Comparison of ENCODE assay signal across 19 mouse cellular contexts in the genomic region with DNA sequence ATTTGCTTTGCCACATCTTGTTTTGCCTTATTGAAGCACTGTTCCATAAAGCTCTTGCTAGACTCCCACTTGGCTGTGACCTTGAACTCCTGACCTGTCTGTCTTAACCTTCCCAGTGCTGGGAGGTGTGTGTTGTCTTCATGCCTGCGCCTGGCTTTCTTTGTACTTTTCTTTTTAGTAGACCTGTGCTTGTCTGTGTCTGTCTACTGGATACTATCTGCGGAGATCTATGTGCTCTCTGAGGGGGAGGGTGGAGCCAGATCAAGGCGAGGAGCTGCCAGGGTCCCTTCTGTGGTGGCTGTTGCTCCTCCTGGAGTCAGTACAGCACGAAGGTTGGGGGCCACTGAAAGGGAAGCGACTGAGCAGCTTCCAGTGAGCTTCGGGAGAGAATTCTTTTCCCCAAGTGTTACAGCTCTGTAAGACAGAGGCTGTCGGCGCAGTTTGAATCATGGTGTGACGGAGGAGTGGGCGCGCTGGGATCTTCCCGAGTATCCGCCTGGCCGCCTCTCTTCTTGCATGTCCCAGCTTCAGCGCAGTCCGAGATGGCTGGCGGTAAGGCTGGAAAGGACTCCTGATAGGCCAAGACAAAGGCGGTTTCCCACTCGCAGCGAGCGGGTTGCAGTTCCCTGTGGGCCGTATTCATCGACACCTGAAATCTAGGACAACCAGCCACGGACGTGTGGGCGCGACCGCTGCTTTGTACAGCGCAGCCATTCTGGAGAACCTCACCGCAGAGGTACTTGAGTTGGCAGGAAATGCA. TPM values are rescaled to one million over a fixed set of nuclear protein-coding genes. Genes with fewer than 3 reads are reported as not detected.
DNase-seq lines count a peak whose midpoint lies in the region; ATAC-seq and TF ChIP-seq lines count a peak whose summit lies in the region.
"Had no signal": no experiment of that assay in that cellular context is flagged by ENCODE, and none has a peak within 500 bp of the region (broad histone marks: within the 10 kb centered on the region; RNA-seq: fewer than 3 reads in every experiment).

No protein-coding gene starts in this region.

- H3K9ac ChIP-seq in heart, embryonic 16.5 days (ENCODE audit: low read length), result no peak overlapping the region; the same call in 1 of the 2 replicates
- H3K9ac ChIP-seq in ES-Bruce4 (ENCODE audit: low read depth, poor library complexity, severe bottlenecking), result peak overlapping the region; percentile 44; the same call in 1 of the 2 replicates
- H3K9ac ChIP-seq in midbrain, embryonic 14.5 days (replicated peaks; ENCODE audit: low read length), result no peak overlapping the region
- H3K9ac ChIP-seq: embryonic facial prominence, embryonic 13.5 days; forebrain, postnatal 0 days; limb, embryonic 15.5 days; liver, postnatal 0 days; neural tube, embryonic 13.5 days had no signal

- H3K4me3 ChIP-seq in heart, embryonic 16.5 days (ENCODE audit: low read length), result 0 out of 2 replicates have a peak overlapping the region, but pooled peaks have one; percentile 2
- peak overlapping the region; percentile 43 for H3K4me3 ChIP-seq in ES-Bruce4 (ENCODE audit: low read depth, low read length)
- no peak overlapping the region for H3K4me3 ChIP-seq in midbrain, embryonic 14.5 days (replicated peaks; ENCODE audit: low read depth, low read length)
- H3K4me3 ChIP-seq: embryonic facial prominence, embryonic 13.5 days; limb, embryonic 15.5 days; neural tube, embryonic 13.5 days had no signal

- peak overlapping the region; percentile 49 for H3K4me2 ChIP-seq in heart, embryonic 16.5 days (ENCODE audit: low read depth, low read length)
- H3K4me2 ChIP-seq in midbrain, embryonic 14.5 days (ENCODE audit: low read length), result no peak overlapping the region
- H3K4me2 ChIP-seq: embryonic facial prominence, embryonic 13.5 days; limb, embryonic 15.5 days; midbrain, embryonic 11.5 days; neural tube, embryonic 13.5 days had no signal

- no peak for TF ChIP-seq EP300 in ES-Bruce4 (IDR thresholded peaks at IDR 0.05; ENCODE audit: insufficient read depth, low read depth, low read length)

- no peak overlapping the region for H3K27ac ChIP-seq in heart, embryonic 16.5 days (ENCODE audit: low read length)
- no peak overlapping the region for H3K27ac ChIP-seq in ES-Bruce4 (ENCODE audit: insufficient read depth, low read length)
- H3K27ac ChIP-seq in midbrain, embryonic 14.5 days (replicated peaks; ENCODE audit: low read depth, low read length), result no peak overlapping the region
- H3K27ac ChIP-seq: embryonic facial prominence, embryonic 13.5 days; limb, embryonic 15.5 days; macrophage; neural tube, embryonic 13.5 days had no signal

- DNase-seq in frontal cortex, adult 2 months (ENCODE audit: extremely low spot score in 1 of 2, low spot score in 1 of 2), result no peak
- no peak for DNase-seq in heart, postnatal 4 days
- DNase-seq in R1 (ENCODE audit: low read depth, low spot score), result peak; percentile 84
- DNase-seq in midbrain, embryonic 14.5 days, result no peak
- DNase-seq: adrenal gland, adult 8-10 months; forebrain, postnatal 0 days; kidney, postnatal 4 days; liver, postnatal 0 days; spleen, adult 18-20 months had no signal

- ATAC-seq in frontal cortex, adult (ENCODE audit: low TSS enrichment), result peak; percentile 46; the same call in 1 of the 2 replicates
- ATAC-seq in heart, embryonic 16.5 days (replicated peaks; ENCODE audit: extremely low read depth, insufficient read depth, low FRiP score), result no peak
- no peak for ATAC-seq in midbrain, embryonic 14.5 days (ENCODE audit: low FRiP score, low TSS enrichment)
- ATAC-seq: forebrain, postnatal 0 days; liver, postnatal 0 days had no signal

- no peaks in the 10 kb centered on the region for H3K9me3 ChIP-seq in heart, embryonic 16.5 days (replicated peaks; ENCODE audit: control insufficient read depth, low read length)
- H3K9me3 ChIP-seq in ES-Bruce4 (replicated peaks; ENCODE audit: control insufficient read depth, insufficient read depth, low read length, poor library complexity, severe bottlenecking), result no peaks in the 10 kb centered on the region
- H3K9me3 ChIP-seq in midbrain, embryonic 14.5 days (ENCODE audit: control insufficient read depth, low read length), result no peaks in the 10 kb centered on the region
- H3K9me3 ChIP-seq: embryonic facial prominence, embryonic 13.5 days; limb, embryonic 15.5 days; neural tube, embryonic 13.5 days had no signal

- TF ChIP-seq CTCF in ES-Bruce4 (IDR thresholded peaks at IDR 0.05; ENCODE audit: low read depth, low read length), result no peak

- 49% methylated on average over 30 of the region's 30 CpGs for WGBS in heart, embryonic 16.5 days
- 81% methylated on average over 30 of the region's 30 CpGs for WGBS in midbrain, embryonic 14.5 days

- no peak for TF ChIP-seq POLR2A in ES-Bruce4 (IDR thresholded peaks at IDR 0.05; ENCODE audit: insufficient read depth, low read length)

- no peaks in the 10 kb centered on the region for H3K27me3 ChIP-seq in heart, embryonic 16.5 days (ENCODE audit: control insufficient read depth, insufficient read depth, low read length)
- no peaks in the 10 kb centered on the region for H3K27me3 ChIP-seq in ES-Bruce4 (ENCODE audit: control insufficient read depth, insufficient read depth, low read length, poor library complexity, severe bottlenecking)
- H3K27me3 ChIP-seq in midbrain, embryonic 14.5 days (ENCODE audit: control insufficient read depth, insufficient read depth, low read length), result no peaks in the 10 kb centered on the region
- H3K27me3 ChIP-seq: embryonic facial prominence, embryonic 13.5 days; limb, embryonic 15.5 days; neural tube, embryonic 13.5 days had no signal

- H3K4me1 ChIP-seq in heart, embryonic 16.5 days (ENCODE audit: control insufficient read depth, insufficient read depth, low read length), result peaks cover 4% of the 10 kb centered on the region; the same call in 1 of the 2 replicates
- H3K4me1 ChIP-seq in ES-Bruce4 (ENCODE audit: control insufficient read depth, insufficient read depth, low read length), result no peaks in the 10 kb centered on the region
- H3K4me1 ChIP-seq in midbrain, embryonic 14.5 days (ENCODE audit: control insufficient read depth, insufficient read depth, low read length), result no peaks in the 10 kb centered on the region

- peaks cover 13% of the 10 kb centered on the region for H3K36me3 ChIP-seq in heart, embryonic 16.5 days (ENCODE audit: control insufficient read depth, insufficient read depth)
- peaks cover 6% of the 10 kb centered on the region for H3K36me3 ChIP-seq in ES-Bruce4 (ENCODE audit: control insufficient read depth, insufficient read depth, low read length, poor library complexity, severe bottlenecking)
- peaks cover 22% of the 10 kb centered on the region for H3K36me3 ChIP-seq in midbrain, embryonic 14.5 days (ENCODE audit: control insufficient read depth, insufficient read depth, low read length)

RNA-seq across cellular contexts. Expression of a gene that starts 7.3 kb away (rescaled TPM):
- 0.50 and 0.62 TPM in 2 replicates for polyA plus RNA-seq in frontal cortex, adult 2 months (2012; rRNA removed)
- 0.08 and 0.17 TPM in 2 replicates for polyA plus RNA-seq in heart, embryonic 16.5 days (2015; fragmentation: Nextera tagmentation; extraction: Ambion mirVana)
- total RNA-seq in heart, postnatal 4 days (2021), result under 1 TPM; 0.16 to 0.24 TPM
- not detected in 2 replicates for polyA plus RNA-seq in ES-Bruce4 (2011; ENCODE audit: insufficient read depth, insufficient read length, low read depth, missing spikeins)
- not detected in 2 replicates for polyA plus RNA-seq in midbrain, embryonic 14.5 days (2014; fragmentation: Nextera tagmentation; extraction: Ambion mirVana)
- polyA plus RNA-seq: embryonic facial prominence, embryonic 13.5 days; hindbrain, embryonic 11.5 days; kidney, embryonic 14.5 days; macrophage; midbrain, embryonic 11.5 days had no signal
